Mouse (Mus musculus): ENCODE measurements at regions not wholly inside any gene's neighbourhood (a gene's known extent, or its start where the extent isn't known, plus 50 kb on each side); places are given as distances from the start of the nearest gene placed in this dataset.
"Not testable (repeated sequence)": the region's sequence is repeated elsewhere in the genome, so short reads cannot be mapped to it uniquely, and the experiment has no call there.

- DNase-seq (ENCODE audit: low spot score), result no peak
Observed at GRCm38 (mm10) chr11:113133407-113133806, 351.4 kb downstream of the Sox9 start.

- no peak for DNase-seq (ENCODE audit: low spot score)
Observed at GRCm38 (mm10) chr11:113135261-113135660, 353.2 kb downstream of the Sox9 start.

GRCm38 (mm10) chr11:113138462-113138861 lies 356.4 kb downstream of the Sox9 start:
- no peak for DNase-seq (ENCODE audit: low spot score)

- DNase-seq (ENCODE audit: low spot score), result no peak
Observed at GRCm38 (mm10) chr11:113140595-113140994, 358.6 kb downstream of the Sox9 start.

GRCm38 (mm10) chr11:113142816-113143215 lies 360.8 kb downstream of the Sox9 start:
- no peak for DNase-seq (ENCODE audit: low spot score)

GRCm38 (mm10) chr11:113143839-113144627 lies 362.0 kb downstream of the Sox9 start:
- peak; percentile 73 for DNase-seq (ENCODE audit: low spot score)

- no peak for DNase-seq (ENCODE audit: low spot score)
Observed at GRCm38 (mm10) chr11:113145721-113146120, 363.7 kb downstream of the Sox9 start.

GRCm38 (mm10) chr11:113146762-113147161 lies 364.7 kb downstream of the Sox9 start:
- DNase-seq (ENCODE audit: low spot score), result no peak

- DNase-seq (ENCODE audit: low spot score), result peak; percentile 42
Observed at GRCm38 (mm10) chr11:113147535-113148197, 365.6 kb downstream of the Sox9 start.

- no peak for DNase-seq (ENCODE audit: low spot score)
Observed at GRCm38 (mm10) chr11:113148198-113148537, 366.1 kb downstream of the Sox9 start.

- DNase-seq (ENCODE audit: low spot score), result no peak
Observed at GRCm38 (mm10) chr11:113155515-113155914, 373.5 kb downstream of the Sox9 start.

- DNase-seq (ENCODE audit: low spot score), result no peak
Observed at GRCm38 (mm10) chr11:113163941-113164340, 381.9 kb downstream of the Sox9 start.

- DNase-seq (ENCODE audit: low spot score), result no peak
Observed at GRCm38 (mm10) chr11:113164510-113164909, 382.5 kb downstream of the Sox9 start.

GRCm38 (mm10) chr11:113165069-113165795 lies 383.2 kb downstream of the Sox9 start:
- DNase-seq (ENCODE audit: low spot score), result peak; percentile 81

GRCm38 (mm10) chr11:113166517-113166916 lies 384.5 kb downstream of the Sox9 start:
- DNase-seq (ENCODE audit: low spot score), result no peak

GRCm38 (mm10) chr11:113172497-113173140 lies 390.6 kb downstream of the Sox9 start:
- peak; percentile 57 for DNase-seq (ENCODE audit: low spot score)

- not testable (repeated sequence) for DNase-seq (ENCODE audit: low spot score)
Observed at GRCm38 (mm10) chr11:113173317-113173716, 391.3 kb downstream of the Sox9 start.

GRCm38 (mm10) chr11:113174011-113174507 lies 392.0 kb downstream of the Sox9 start:
- DNase-seq (ENCODE audit: low spot score), result no peak

- DNase-seq (ENCODE audit: low spot score), result peak; percentile 46
Observed at GRCm38 (mm10) chr11:113175323-113175722, 393.3 kb downstream of the Sox9 start.

GRCm38 (mm10) chr11:113176183-113176582 lies 394.2 kb downstream of the Sox9 start:
- peak; percentile 48 for DNase-seq (ENCODE audit: low spot score)

- no peak for DNase-seq (ENCODE audit: low spot score)
Observed at GRCm38 (mm10) chr11:113178375-113178774, 396.4 kb downstream of the Sox9 start.

- peak; percentile 52 for DNase-seq (ENCODE audit: low spot score)
Observed at GRCm38 (mm10) chr11:113180008-113180407, 398.0 kb downstream of the Sox9 start.

Data from urinary bladder, postnatal 14 days (tissue).